Mouse (Mus musculus): Measurements from ENCODE around the gene Il4i1. TPM values are rescaled to one million over a fixed set of nuclear protein-coding genes. Genes with fewer than 3 reads are reported as not detected.

Gene Il4i1
- total RNA-seq, 2 experiments from 2014 or later = 1.5 to 1.8 TPM

GRCm38 (mm10) chr7:44847772-44848171 is 31.6 kb downstream of the Il4i1 start:
- DNase-seq (ENCODE audit: low spot score in 2 of 2) = no peak

- DNase-seq (ENCODE audit: low spot score in 2 of 2) = peak; percentile 99 to 100
Observed at GRCm38 (mm10) chr7:44848561-44849415, 32.6 kb downstream of the Il4i1 start, which contains the start of the genes Akt1s1 and Tbc1d17. TSS of gene Akt1s1 (plus strand) at chr7:44848991. TSS of gene Tbc1d17 (minus strand) at chr7:44849079.

- peak; percentile 90 to 95 for DNase-seq (ENCODE audit: low spot score in 2 of 2)
Observed at GRCm38 (mm10) chr7:44849416-44850111, 33.4 kb downstream of the Il4i1 start.

GRCm38 (mm10) chr7:44850146-44850545 is 34.0 kb downstream of the Il4i1 start:
- DNase-seq (ENCODE audit: low spot score in 2 of 2) = peak; percentile 77 to 80

- no peak for DNase-seq (ENCODE audit: low spot score in 2 of 2)
Observed at GRCm38 (mm10) chr7:44850789-44851624, 34.8 kb downstream of the Il4i1 start.

GRCm38 (mm10) chr7:44851625-44852234 is 35.5 kb downstream of the Il4i1 start:
- DNase-seq (ENCODE audit: low spot score in 2 of 2) = no peak

- DNase-seq (ENCODE audit: low spot score in 2 of 2) = no peak
Observed at GRCm38 (mm10) chr7:44852259-44853027, 36.3 kb downstream of the Il4i1 start.

- DNase-seq (ENCODE audit: low spot score in 2 of 2) = no peak
Observed at GRCm38 (mm10) chr7:44853065-44853464, 36.9 kb downstream of the Il4i1 start.

- no peak for DNase-seq (ENCODE audit: low spot score in 2 of 2)
Observed at GRCm38 (mm10) chr7:44853596-44854355, 37.6 kb downstream of the Il4i1 start.

GRCm38 (mm10) chr7:44854356-44855031 is 38.3 kb downstream of the Il4i1 start:
- DNase-seq (ENCODE audit: low spot score in 2 of 2) = peak; percentile 76 to 78

GRCm38 (mm10) chr7:44855036-44855435 is 38.8 kb downstream of the Il4i1 start:
- DNase-seq (ENCODE audit: low spot score in 2 of 2) = no peak

GRCm38 (mm10) chr7:44856265-44856916 is 40.2 kb downstream of the Il4i1 start:
- DNase-seq (ENCODE audit: low spot score in 2 of 2) = no peak

GRCm38 (mm10) chr7:44857042-44857552 is 40.9 kb downstream of the Il4i1 start, which contains the start of gene Pnkp:
TSS of gene Pnkp (plus strand) at chr7:44857139.
- peak; percentile 91 to 94 for DNase-seq (ENCODE audit: low spot score in 2 of 2)

- DNase-seq (ENCODE audit: low spot score in 2 of 2) = no peak
Observed at GRCm38 (mm10) chr7:44857905-44858304, 41.7 kb downstream of the Il4i1 start.

- DNase-seq (ENCODE audit: low spot score in 2 of 2) = no peak
Observed at GRCm38 (mm10) chr7:44859896-44860295, 43.7 kb downstream of the Il4i1 start.

GRCm38 (mm10) chr7:44860576-44861428 is 44.6 kb downstream of the Il4i1 start:
- peak; percentile 66 to 67 for DNase-seq (ENCODE audit: low spot score in 2 of 2)

GRCm38 (mm10) chr7:44861429-44861816 is 45.2 kb downstream of the Il4i1 start:
- no peak for DNase-seq (ENCODE audit: low spot score in 2 of 2)

Data from layer of hippocampus, postnatal 14 days (tissue).